Mouse (Mus musculus): ENCODE data around the gene Pdcd5.

Gene Pdcd5

DNA sequence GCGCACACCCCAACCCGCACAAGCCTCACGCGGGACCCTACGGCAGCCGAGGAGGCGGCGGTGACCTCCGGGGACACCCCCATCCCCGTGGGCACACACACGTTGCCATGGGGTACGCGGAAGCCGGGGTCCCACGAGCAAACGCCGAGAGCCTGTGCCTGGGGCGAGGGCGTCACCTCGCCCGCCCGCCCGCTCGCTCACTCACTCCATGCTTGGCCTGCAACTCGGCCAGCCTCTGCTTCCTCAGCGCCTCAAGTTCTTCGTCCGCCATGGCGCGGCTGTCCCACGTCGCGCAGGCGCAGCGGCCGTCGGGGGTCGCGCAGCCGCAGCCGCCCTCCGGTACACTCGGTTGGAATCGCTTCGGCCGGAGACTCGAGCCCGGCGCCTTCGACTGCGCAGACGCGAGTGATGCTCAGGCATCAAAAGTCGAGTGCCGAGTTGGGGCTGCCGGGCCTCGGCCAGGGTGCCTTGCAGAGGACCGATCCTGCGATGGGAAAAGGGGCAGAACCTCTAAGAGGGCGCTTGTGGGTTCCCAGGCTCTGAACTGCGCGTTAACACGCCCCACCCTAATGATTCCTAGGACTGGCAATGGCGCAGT, at the start of gene Pdcd5:
TSS of gene Pdcd5 (minus strand) at position 421 of the 598 bp plus-strand sequence.
- peak; percentile 95 to 97 for DNase-seq

DNA sequence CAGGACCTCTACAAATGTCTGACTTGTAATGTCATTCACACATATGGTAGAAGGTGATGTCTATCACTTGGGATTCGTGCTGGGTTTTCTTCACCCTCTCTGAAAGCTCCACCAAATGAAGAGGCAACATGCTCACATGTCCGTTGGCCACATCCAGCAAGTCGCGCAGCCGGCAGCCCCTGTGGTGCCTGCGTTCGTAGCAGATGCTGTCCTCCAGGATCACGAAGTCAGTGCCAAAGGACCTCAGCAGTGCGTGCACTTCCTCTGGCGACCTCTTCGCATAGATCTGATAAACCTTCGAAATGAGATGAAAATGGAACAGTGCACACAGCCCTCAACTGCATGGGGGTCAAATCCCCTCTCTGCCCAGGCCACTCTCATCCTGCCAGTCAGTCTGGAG, 45.3 kb upstream of the Pdcd5 start:
- DNase-seq, result no peak

DNA sequence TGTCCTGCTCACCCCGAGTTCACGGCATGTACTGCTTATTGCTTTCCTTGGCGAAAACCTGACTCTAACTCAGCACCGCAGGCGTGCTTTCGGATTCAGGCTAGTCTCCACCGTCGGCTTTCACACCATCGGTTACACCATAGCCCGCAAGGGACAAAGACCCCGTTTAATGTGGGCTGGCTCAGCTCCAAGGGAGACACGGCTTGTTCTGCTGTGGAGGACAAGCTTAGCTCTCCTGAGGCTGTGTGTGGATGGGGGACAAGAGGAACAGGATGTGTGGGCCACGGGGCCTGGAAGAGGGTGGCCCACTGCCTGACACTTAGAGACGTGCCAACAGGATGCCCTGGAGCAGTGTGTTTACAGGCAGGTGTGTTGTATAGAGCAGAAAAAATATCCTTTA, 44.8 kb upstream of the Pdcd5 start:
- no peak for DNase-seq

DNA sequence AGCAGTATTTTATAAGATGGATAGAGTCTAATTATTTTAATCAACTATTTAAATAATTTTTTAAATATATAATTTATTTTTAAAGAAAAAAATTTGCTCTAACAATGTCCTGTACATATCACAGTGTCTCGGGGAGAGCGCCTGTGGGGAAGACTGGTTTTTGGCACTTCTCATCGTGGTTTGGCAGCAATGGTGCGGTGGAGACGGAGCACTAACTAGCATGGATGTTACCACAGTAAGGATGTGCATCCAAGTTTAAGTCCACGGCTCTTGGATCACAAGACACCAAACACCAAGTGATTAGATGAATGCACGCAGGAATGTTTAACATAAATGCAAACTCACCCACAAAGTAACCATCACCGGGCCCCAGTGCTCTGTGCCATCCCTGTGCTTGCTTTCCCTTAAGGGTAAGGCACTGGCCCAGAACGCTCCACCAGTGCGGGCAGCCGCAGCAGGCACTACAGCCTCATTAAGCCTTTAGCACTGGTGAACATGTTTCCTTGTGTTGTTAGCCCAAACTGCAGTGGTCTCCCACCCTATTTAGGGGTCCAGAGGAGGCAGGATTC, 41.5 kb upstream of the Pdcd5 start:
- DNase-seq, result no peak

DNA sequence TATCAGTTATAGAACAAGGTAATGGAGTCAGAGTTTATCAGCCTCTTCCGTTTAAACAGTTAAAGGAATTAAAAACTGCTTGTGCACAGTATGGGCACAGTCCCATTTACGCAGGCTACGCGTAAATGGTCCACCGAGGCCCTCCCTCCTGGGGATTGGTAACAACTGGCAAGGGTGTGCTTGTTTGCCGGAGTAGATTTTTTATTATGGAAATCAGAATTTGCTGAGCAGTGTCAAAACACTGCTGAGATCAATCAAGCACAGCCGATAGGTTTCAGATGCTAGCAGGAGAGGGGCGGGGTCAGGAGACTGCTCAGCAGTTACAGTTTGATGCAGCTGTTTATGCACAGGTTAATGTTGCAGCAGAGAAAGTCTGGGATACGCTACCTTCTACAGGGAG, 41.0 kb upstream of the Pdcd5 start:
- no peak for DNase-seq

DNA sequence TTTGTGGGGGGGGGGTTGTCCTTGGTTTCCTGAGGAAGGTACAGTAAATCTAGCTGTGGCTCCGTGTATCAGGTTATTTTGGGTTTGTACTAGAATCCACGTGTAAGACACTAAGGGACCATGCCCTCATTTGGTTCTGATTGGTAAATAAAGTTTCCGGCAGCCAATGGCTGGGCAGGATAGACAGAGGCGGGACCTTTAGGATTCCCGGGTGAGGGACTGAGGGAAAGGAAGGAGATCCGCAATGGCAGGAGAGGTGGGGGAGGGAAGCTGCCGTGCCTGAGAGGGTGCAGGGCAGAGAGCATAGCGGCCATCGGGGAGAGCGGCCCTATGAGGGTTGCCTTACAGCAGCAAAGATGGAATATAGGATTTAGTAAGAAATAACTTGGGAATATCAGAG, 39.9 kb upstream of the Pdcd5 start:
- DNase-seq, result peak; percentile 17 to 24

DNA sequence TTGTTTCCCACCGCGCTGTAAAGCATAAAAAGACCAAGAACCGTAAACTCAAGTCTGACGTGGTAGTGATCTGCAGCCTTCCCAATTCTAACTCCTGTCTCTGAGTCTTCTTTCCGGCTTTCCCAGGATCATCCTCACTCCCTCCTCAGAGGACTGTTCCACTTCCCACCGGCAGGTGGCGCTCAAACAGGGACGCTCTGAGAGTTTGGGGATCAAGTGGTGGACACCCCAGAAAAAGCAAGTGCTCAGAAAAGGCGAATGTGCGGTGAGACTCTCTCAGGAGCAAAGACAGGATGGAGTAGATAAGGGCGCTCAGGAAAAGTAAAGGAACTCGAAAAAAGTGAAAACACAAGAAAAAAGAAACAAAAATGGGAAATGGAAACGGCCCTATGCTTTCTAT, 39.4 kb upstream of the Pdcd5 start:
- peak; percentile 14 to 46 for DNase-seq

DNA sequence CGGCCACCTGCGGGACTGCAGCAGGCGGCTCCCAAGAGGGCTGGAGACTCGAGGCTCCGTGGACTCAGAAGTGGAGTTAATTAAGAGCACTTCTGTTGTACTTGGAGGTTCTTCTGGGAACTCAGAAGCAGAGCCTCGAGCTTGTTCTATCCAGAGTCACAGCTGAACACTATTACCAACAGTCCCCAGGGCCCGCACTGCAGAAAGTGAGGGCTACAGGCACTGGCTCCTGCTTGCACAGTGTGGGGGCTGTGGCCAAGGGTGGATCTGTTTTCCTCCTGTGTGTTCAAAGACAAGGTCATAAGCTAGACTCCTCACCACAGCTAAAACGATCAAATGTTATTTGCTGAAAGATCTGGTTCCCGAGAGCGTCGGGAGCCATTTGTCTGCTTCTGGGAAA, 38.9 kb upstream of the Pdcd5 start:
- DNase-seq, result no peak

DNA sequence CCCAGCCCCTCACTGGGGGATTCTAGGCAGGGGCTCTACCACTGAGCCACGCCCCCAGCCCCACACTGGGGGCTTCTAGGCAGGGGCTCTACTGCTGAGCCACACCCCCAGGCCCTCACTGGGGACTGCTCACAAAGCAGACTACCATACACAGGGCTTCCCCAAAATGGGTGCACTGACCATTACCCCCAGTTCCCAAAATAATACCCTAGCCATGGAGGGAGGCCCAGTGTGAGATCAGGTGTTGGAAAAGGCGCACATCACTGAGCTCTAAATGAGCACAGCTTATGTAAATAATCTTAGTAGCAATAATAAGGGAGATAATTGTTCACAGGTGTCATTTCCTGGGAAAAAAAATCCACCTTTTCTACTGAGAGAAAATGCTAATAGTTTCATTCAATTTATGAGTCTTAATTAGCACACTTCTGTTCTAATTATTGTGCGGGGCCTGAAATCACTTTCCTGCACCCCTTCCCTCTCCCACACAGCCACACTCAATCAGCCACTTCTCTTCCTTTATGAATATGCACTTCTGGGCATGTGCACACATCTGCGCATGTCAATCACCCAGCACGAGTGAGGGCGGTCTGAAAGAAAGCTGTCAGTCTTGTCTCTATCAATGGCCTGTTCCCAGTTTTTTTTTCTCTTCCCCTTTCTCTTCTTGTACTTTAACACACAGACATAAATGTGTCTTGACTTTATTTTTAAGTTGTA, 36.2 kb upstream of the Pdcd5 start:
- DNase-seq, result no peak

DNA sequence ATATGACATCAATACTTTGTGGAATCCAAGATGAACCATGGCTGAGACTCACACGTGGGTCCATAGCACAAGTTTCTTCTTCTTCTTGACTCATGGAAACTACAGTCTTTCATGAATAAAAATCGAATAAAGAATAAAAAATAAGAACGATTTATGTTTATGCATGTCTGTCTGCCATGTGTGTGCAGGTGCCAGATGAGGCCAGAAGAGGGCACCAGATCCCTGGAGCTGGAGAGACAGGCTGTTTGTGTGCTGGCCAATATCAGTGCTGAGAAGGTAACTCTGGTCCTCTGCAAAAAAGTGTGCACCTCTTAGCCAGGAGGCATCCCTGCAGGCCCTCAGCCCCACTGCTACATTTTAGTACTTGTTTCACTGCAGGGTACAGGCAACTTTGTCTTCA, 34.2 kb upstream of the Pdcd5 start:
- no peak for DNase-seq

DNA sequence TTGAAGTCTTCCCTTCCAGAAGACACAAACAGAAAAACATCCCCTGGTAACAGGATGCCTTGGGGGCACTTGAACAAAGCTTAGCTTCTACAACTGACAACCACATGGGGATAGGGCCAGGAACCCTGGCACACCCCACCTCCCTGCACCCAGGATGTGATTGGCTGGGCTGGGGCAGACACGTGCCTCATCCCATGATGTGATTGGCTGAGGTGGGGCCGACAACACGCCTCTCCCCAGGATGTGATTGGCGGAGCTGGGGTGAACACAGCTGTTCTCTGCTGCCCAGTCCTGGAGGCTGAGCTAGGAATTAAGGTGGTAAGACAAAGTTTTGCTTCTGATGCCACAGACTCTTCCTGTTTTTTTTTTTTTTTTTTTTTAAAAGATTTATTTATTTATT, 31.7 kb upstream of the Pdcd5 start:
- DNase-seq, result no peak

DNA sequence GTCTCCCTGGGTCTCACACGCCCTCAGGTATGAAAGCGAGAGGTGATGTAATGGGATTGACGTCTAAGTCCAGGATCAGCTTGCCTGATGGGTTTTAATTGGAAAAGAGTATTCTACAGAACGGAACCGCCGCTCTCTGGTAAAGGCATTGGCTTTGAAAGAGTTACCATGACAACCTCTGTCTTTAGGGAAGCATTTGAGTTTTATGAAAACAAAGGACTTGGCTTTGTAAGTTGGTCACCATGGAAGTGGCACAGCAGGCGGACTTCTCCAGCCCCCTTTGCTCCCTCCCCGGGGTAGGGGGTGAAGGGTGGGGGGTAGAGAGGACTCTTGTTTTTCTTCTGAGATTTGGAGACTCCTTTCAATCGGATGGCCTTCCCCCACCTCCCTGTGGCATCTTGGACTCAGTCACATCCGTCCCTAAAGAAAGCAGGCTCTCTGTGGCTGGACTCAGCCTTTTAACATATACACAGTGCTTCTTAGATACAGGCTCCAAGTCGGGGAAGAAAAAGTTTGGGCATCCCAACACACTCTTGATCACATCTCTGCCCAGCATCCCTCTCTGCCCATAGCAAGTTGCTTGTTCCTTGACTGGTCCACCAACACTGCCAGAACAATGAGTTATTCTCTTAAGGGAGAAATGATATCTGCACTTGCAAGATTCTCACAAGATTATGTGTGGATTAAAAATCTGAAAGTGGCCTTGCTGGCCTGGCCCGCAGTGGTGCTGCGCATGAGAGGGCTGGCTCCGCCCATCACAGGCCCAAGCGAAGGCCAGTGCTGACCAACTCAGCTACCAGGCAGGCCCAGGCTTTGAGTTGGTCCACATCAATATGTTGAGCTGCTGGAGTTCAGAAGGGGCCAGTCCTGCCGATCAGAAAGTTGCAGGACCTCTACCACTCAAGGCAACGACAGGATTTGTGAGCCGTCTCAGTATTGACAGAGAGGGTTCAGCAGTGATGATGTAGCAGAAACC, 21.0 kb upstream of the Pdcd5 start:
- no peak for DNase-seq

DNA sequence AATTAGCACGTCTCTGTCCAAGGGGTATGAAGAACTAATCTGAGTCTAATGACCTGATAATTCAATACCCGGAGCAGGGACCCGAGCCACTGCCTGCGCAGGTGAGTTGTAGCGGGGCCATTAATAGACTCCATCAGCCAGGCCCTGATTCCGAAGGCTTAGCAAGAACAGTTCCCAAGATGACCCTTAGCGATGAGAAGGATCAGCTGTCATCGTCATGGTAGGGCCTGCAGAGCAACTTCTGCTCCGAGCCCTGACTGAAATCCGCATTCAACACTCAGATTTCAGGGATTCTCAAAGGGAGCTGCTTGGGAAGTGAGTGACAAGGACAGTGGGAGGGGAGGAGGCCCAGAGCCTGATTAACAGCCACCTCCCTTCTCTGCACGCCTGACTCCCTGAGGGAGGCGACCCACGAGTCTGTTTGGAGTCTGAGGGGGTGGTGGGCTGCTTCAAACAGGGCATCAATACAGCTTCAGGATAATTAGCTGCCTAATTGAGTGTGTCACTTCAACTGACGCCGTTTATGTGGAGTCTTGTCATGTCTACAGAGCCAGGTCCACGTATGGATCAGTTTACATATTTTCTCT, 16.6 kb upstream of the Pdcd5 start:
- no peak for DNase-seq

DNA sequence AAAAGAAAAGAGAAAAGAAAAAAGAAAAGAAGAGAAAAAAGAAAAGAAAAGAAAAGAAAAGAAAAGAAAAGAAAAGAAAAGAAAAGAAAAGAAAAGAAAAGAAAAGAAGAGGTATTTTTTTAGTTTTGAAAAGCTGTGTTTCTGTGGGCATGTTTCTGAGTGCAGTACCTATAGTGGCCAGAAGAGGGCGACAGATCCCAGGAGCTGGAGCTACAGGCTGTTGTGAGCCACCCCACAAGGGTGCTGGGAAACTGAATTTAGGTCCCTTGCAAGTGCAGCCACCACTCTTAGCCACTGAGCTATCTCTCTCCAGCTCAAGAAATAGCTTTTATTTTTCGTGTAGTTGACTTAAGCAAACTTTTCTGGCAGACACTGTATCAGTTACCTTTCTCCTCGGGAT, 11.9 kb upstream of the Pdcd5 start:
- DNase-seq, result peak in 1 of 2 experiments; percentile 39

DNA sequence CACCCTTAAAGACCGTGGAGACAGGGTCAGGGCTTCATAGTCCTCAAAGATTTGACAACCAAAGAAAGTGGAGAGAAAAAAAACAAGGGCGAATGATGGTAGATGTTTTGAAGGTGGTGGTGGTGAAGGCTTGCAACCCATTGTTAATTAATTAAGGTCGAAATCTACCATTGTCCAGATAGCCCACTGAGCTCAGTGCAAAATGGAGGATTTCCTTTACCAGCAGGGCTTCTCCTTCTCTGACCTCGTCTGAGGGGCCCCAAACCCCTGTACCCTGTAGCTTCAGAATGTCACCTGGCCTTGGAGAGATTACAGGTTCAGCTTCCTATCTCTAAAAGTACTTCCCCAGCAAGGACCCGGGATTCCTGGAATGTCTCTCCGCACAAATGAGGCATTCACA, 10.5 kb upstream of the Pdcd5 start:
- DNase-seq, result no peak

DNA sequence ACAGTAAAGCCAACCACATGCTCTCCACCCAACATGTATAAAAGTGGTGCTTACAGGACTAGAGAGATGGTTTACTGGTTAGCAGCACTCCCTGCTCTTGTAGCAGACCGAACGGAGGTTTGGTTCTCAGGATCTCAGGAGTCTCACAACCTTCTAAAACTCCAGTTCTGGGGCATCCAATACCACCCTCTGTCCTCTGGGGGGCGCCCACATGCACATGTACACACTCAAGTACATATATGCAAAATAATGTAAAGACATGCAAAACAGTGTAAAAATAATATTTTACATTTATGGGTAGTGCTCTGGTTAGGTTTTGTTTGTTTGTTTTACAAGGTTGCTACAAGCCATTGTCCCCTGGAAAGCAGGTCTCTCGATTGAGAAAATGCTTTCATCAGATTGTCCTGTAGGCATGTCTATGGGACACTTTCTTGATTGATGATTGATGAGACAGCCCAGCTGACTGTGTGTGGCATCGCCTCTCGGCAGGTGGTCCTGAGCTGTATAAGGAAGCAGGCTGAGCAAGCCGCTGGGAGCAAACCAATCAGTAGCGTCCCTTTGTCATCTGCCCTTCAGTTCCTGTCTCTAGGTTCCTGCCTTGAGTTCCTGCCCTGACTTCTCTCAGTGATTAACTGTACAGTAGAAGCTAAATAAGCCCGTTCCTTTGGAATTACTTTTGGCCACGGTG, 4.4 kb upstream of the Pdcd5 start:
- no peak for DNase-seq

DNA sequence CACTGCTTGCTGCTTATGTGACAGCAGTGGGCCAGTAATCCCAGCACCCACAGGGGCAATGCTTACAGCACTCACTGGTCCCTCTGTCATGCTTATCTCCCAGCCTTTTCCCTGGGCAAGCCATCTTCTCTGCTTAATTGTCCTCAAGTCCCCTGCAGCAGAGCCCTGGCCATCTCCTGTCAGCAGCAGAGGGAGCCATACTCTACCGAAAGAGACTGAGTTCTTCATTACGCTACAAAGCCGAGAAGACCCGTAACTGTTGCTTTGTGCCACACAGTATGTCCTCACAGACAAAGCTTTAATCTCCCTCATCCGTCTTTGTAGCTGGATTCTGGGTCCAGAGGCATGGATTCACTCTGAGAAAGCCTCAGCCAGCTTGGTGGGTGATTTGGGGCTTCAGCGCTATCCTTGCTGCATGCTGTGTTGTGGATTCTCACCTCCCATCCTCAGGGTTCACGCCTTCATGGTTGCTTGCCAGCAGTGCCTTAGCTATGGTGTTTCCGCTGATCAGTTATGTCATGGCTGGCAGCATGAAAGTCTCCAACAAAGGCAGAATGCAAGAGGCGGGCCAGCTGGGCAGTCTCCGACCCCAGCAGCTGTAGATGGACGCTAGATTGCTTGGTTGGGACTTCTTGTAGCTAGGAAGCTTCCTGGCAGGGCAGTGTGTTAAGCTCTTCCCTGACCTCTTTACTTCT, 3.5 kb upstream of the Pdcd5 start:
- no peak for DNase-seq

DNA sequence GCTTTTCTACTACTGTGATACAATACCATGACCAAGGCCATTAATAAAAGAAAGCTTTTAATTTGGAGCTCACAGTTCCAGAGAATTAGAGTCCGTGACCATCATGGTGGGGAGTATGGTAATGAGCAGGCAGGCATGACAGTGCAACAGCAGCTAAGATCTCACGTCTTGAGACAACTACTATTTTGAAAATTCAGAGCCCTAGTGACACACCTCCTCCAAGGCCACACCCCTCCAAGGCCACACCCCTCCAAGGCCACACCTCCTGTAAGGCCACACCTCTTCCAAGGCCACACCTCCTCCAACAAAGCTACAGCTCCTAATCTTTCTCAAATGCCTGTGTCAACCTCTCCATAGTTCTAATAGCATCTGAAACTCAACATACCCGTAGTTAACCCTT, 1.8 kb upstream of the Pdcd5 start:
- peak; percentile 63 to 80 for DNase-seq

DNA sequence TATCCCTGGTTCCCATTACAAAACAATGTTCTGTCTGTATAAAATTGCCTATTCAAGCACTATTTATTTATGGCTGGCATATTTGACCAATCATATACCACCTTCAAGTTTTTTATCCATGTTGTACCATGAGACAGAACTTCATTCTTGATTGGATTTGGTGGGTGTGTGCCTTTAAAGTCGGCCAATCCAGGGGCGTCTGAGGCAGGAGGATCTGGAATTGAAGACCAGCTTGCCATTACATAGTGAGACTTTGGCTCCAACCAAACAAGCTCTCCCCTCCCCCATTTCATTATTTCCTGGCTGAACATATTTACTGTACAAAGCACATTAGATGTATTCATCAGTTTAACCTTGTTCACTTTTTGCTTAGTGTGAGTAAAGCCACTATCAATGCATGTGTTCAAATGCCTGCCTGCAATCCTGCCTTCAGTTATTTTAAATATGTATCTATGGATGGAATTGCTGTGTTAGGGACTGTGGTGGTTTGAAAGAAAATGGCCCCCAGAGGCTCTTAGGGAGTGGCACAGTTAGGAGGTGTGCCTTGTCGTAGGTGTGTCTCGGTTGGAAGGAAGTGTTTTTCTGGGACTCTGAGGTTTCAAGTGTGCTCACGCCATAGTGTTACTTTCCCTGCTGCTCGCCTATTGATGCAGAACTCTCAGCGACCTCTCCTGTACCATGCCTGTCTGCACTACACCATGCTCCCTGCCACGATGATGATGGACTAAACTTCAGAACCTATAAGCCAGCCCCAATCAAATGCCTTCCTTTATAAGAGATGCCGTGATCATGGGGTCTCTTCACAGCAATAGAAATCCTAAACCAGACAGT, 1.1 kb upstream of the Pdcd5 start:
- no peak for DNase-seq

DNA sequence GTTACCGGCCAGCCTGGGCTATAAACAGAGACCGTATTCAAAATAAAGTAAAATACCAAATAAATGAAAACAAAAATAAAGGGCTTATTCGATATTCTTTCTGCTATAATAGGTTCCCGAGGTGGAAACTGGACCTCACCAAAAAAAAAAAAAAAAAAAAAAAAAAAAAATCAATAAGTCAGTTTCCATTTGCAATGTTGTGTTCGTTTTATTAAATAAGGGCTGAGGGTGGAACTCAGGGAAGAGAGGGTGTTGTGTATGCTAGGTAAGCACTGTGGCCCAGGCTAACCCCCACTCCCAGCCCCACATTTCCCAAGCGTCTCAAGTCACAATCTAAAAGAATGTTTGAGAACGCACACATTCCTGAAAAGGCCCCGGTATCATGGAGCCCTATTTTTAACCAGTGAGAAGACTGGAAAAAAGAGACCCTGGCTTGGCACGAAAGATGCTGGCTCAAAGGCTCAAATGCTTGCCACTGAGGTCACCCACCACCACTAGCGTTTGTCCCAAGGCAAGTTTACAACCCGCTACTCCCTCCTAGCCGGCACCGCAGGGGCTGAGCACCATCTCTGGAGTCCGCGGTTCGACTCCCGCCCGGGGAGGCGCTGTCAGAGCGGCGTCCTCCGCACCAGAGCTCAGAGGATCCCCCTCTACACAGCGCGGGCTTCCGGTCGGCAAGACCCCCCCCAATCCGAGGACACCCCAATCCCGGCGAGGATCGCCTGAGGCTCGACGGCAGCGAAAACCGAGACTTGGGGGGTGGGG, 822 bp downstream of the Pdcd5 start:
- peak in 1 of 2 experiments; percentile 8 for DNase-seq

All from kidney, adult 8-10 months (tissue).